Mouse (Mus musculus) forebrain, embryonic 12.5 days (tissue): ENCODE measurements at regions not wholly inside any gene's neighbourhood (a gene's known extent, or its start where the extent isn't known, plus 50 kb on each side); places are given as distances from the start of the nearest gene placed in this dataset.
A peak's percentile ranks its signal among the peaks of the same experiment; 100 is the strongest.

ENCODE experiments used
- ATAC-seq: fragments of 200-750 bp; cut with Nextera tagmentation; 2 replicates; pipeline ENCODE4 v1.8.0; 2017; ENCODE audit warnings: moderate TSS enrichment; ENCODE audit not compliant: low FRiP score
- H3K27ac ChIP-seq: fragments of 300-500 bp; sonication (generic); 2 replicates; pipeline ENCODE4 v1.5.1; 2016; ENCODE audit warnings: mild to moderate bottlenecking
- H3K27me3 ChIP-seq: fragments of 300-500 bp; sonication (generic); 2 replicates; pipeline ENCODE4 v1.6.1; 2016; ENCODE audit warnings: mild to moderate bottlenecking
- H3K36me3 ChIP-seq: fragments of 300-500 bp; sonication (generic); replicated peaks from 2 replicates; pipeline ENCODE4 v1.6.1; 2016; ENCODE audit warnings: mild to moderate bottlenecking
- H3K4me1 ChIP-seq: fragments of 300-500 bp; sonication (generic); 2 replicates; pipeline ENCODE4 v1.6.1; 2016
- H3K4me2 ChIP-seq: fragments of 300-500 bp; sonication (generic); 2 replicates; pipeline ENCODE4 v1.6.1; 2016; ENCODE audit warnings: mild to moderate bottlenecking, moderate library complexity
- H3K4me3 ChIP-seq: fragments of 300-500 bp; sonication (generic); replicated peaks from 2 replicates; pipeline ENCODE4 v1.5.1; 2016; ENCODE audit warnings: mild to moderate bottlenecking
- H3K9ac ChIP-seq: fragments of 300-500 bp; sonication (generic); 2 replicates; pipeline ENCODE4 v1.6.1; 2016; ENCODE audit warnings: mild to moderate bottlenecking
- H3K9me3 ChIP-seq: fragments of 300-500 bp; sonication (generic); 2 replicates; pipeline ENCODE4 v1.6.1; 2016
- WGBS: fragments of 180-500 bp; shearing (Covaris S2); methylation state at CpG from one replicate; pipeline ENCODE4 v1.1.7; 2016; 5-methylcytosine and 5-hydroxymethylcytosine counted together

GRCm38 (mm10) chr3:147189737-147190136 lies 337.6 kb downstream of the Ttll7 start:
- H3K36me3 ChIP-seq = no peaks in the 10 kb centered on the region
- WGBS = 90% methylated on average over 2 of the region's 2 CpGs
- no peak overlapping the region for H3K4me2 ChIP-seq
- H3K27ac ChIP-seq = no peak overlapping the region
- H3K9ac ChIP-seq = no peak overlapping the region
- H3K27me3 ChIP-seq = no peaks in the 10 kb centered on the region
- no peaks in the 10 kb centered on the region for H3K4me1 ChIP-seq
- H3K4me3 ChIP-seq = no peak overlapping the region
- no peaks in the 10 kb centered on the region for H3K9me3 ChIP-seq
- no peak for ATAC-seq

- Histone ChIP-seq H3K9me3 (no peaks in the 10 kb centered on the region), H3K9ac (no peak overlapping the region), H3K4me2 (no peak overlapping the region), H3K36me3 (no peaks in the 10 kb centered on the region), H3K27ac (no peak overlapping the region), H3K27me3 (no peaks in the 10 kb centered on the region), H3K4me3 (no peak overlapping the region), H3K4me1 (peaks cover 6% of the 10 kb centered on the region; the same call in 1 of the 2 replicates)
- no peak for ATAC-seq
- 84% methylated on average over 8 of the region's 8 CpGs for WGBS
These were observed 344.5 kb downstream of the Ttll7 start for GRCm38 (mm10) chr3:147196626-147197025.

- no peak overlapping the region for H3K9ac ChIP-seq
- no peak overlapping the region for H3K4me2 ChIP-seq
- H3K4me1 ChIP-seq = peaks cover 6% of the 10 kb centered on the region; the same call in 1 of the 2 replicates
- H3K27me3 ChIP-seq = no peaks in the 10 kb centered on the region
- WGBS = 46% methylated on average over 2 of the region's 2 CpGs
- H3K4me3 ChIP-seq = no peak overlapping the region
- H3K36me3 ChIP-seq = no peaks in the 10 kb centered on the region
- ATAC-seq = no peak
- no peaks in the 10 kb centered on the region for H3K9me3 ChIP-seq
- no peak overlapping the region for H3K27ac ChIP-seq
These were observed 345.0 kb downstream of the Ttll7 start for GRCm38 (mm10) chr3:147197215-147197614.

GRCm38 (mm10) chr3:147211127-147211940 lies 359.2 kb downstream of the Ttll7 start:
- Histone ChIP-seq H3K36me3 (no peaks in the 10 kb centered on the region), H3K9me3 (no peaks in the 10 kb centered on the region), H3K4me1 (peaks cover 9% of the 10 kb centered on the region; the same call in 1 of the 2 replicates), H3K4me2 (no peak overlapping the region), H3K27me3 (no peaks in the 10 kb centered on the region), H3K9ac (no peak overlapping the region), H3K4me3 (no peak overlapping the region), H3K27ac (no peak overlapping the region)
- WGBS = 42% methylated on average over 5 of the region's 5 CpGs
- no peak for ATAC-seq

- ATAC-seq = no peak
- no peak overlapping the region for H3K4me2 ChIP-seq
- 96% methylated on average over 2 of the region's 2 CpGs for WGBS
These were observed 376.5 kb downstream of the Ttll7 start for GRCm38 (mm10) chr3:147228663-147229062.

GRCm38 (mm10) chr3:147230594-147230993 lies 378.4 kb downstream of the Ttll7 start:
- 77% methylated on average over 7 of the region's 7 CpGs for WGBS
- H3K27ac ChIP-seq = no peak overlapping the region
- H3K4me1 ChIP-seq = no peaks in the 10 kb centered on the region
- no peaks in the 10 kb centered on the region for H3K36me3 ChIP-seq
- no peak overlapping the region for H3K4me3 ChIP-seq
- no peak overlapping the region for H3K4me2 ChIP-seq
- no peaks in the 10 kb centered on the region for H3K9me3 ChIP-seq
- H3K9ac ChIP-seq = no peak overlapping the region
- H3K27me3 ChIP-seq = no peaks in the 10 kb centered on the region
- ATAC-seq = no peak

More at GRCm38 (mm10) chr3:147228663-147229062, 376.5 kb downstream of the Ttll7 start:
- H3K27me3 ChIP-seq = no peaks in the 10 kb centered on the region
- H3K4me3 ChIP-seq = no peak overlapping the region
- no peaks in the 10 kb centered on the region for H3K4me1 ChIP-seq
- H3K9ac ChIP-seq = no peak overlapping the region
- no peaks in the 10 kb centered on the region for H3K9me3 ChIP-seq
- H3K36me3 ChIP-seq = no peaks in the 10 kb centered on the region
- H3K27ac ChIP-seq = no peak overlapping the region

GRCm38 (mm10) chr3:147238398-147238797 lies 386.2 kb downstream of the Ttll7 start:
- Histone ChIP-seq H3K27ac (no peak overlapping the region), H3K27me3 (no peaks in the 10 kb centered on the region), H3K9me3 (no peaks in the 10 kb centered on the region), H3K9ac (no peak overlapping the region), H3K4me1 (no peaks in the 10 kb centered on the region; the same call in 1 of the 2 replicates), H3K4me3 (no peak overlapping the region), H3K36me3 (no peaks in the 10 kb centered on the region), H3K4me2 (no peak overlapping the region)
- WGBS = 91% methylated on average over 1 of the region's 1 CpGs
- no peak for ATAC-seq

- Histone ChIP-seq H3K9me3 (no peaks in the 10 kb centered on the region), H3K4me2 (no peak overlapping the region), H3K4me1 (no peaks in the 10 kb centered on the region; the same call in 1 of the 2 replicates), H3K36me3 (no peaks in the 10 kb centered on the region), H3K4me3 (no peak overlapping the region), H3K27ac (no peak overlapping the region), H3K9ac (no peak overlapping the region), H3K27me3 (no peaks in the 10 kb centered on the region)
- WGBS = 20% methylated on average over 4 of the region's 4 CpGs
- no peak for ATAC-seq
These were observed 388.5 kb downstream of the Ttll7 start for GRCm38 (mm10) chr3:147240651-147241050.

- Histone ChIP-seq H3K36me3 (no peaks in the 10 kb centered on the region), H3K27ac (no peak overlapping the region), H3K9ac (no peak overlapping the region), H3K4me3 (no peak overlapping the region), H3K4me1 (no peaks in the 10 kb centered on the region; the same call in 1 of the 2 replicates), H3K4me2 (no peak overlapping the region), H3K9me3 (no peaks in the 10 kb centered on the region), H3K27me3 (no peaks in the 10 kb centered on the region)
- ATAC-seq = no peak
- WGBS = 80% methylated on average over 5 of the region's 5 CpGs
These were observed 392.8 kb downstream of the Ttll7 start for GRCm38 (mm10) chr3:147244911-147245430.

- H3K27ac ChIP-seq = no peak overlapping the region
- ATAC-seq = no peak
- H3K27me3 ChIP-seq = no peaks in the 10 kb centered on the region
- H3K4me3 ChIP-seq = no peak overlapping the region
- 82% methylated on average over 5 of the region's 5 CpGs for WGBS
- H3K4me2 ChIP-seq = no peak overlapping the region
- no peak overlapping the region for H3K9ac ChIP-seq
- H3K4me1 ChIP-seq = no peaks in the 10 kb centered on the region
- H3K36me3 ChIP-seq = no peaks in the 10 kb centered on the region
- no peaks in the 10 kb centered on the region for H3K9me3 ChIP-seq
These were observed 394.0 kb downstream of the Ttll7 start for GRCm38 (mm10) chr3:147246141-147246540.

- 71% methylated on average over 1 of the region's 1 CpGs for WGBS
- H3K27me3 ChIP-seq = no peaks in the 10 kb centered on the region
- no peak overlapping the region for H3K4me3 ChIP-seq
- H3K27ac ChIP-seq = no peak overlapping the region
- no peak for ATAC-seq
- no peak overlapping the region for H3K9ac ChIP-seq
- H3K36me3 ChIP-seq = no peaks in the 10 kb centered on the region
- H3K9me3 ChIP-seq = no peaks in the 10 kb centered on the region
- H3K4me1 ChIP-seq = peaks cover 12% of the 10 kb centered on the region
- no peak overlapping the region for H3K4me2 ChIP-seq
These were observed 397.3 kb downstream of the Ttll7 start for GRCm38 (mm10) chr3:147249466-147249865.

GRCm38 (mm10) chr3:147249906-147250305 lies 397.7 kb downstream of the Ttll7 start:
- H3K27ac ChIP-seq = no peak overlapping the region
- no peak overlapping the region for H3K9ac ChIP-seq
- ATAC-seq = peak; percentile 34; the same call in 1 of the 2 replicates
- no peak overlapping the region for H3K4me3 ChIP-seq
- H3K4me1 ChIP-seq = peaks cover 12% of the 10 kb centered on the region
- no peaks in the 10 kb centered on the region for H3K27me3 ChIP-seq
- no peaks in the 10 kb centered on the region for H3K36me3 ChIP-seq
- H3K9me3 ChIP-seq = no peaks in the 10 kb centered on the region
- H3K4me2 ChIP-seq = no peak overlapping the region
- WGBS = 75% methylated on average over 2 of the region's 2 CpGs
